Mouse (Mus musculus) frontal cortex, postnatal 36 days (tissue): ENCODE data around the gene Dhx57.
"Not testable (repeated sequence)": the region's sequence is repeated elsewhere in the genome, so short reads cannot be mapped to it uniquely, and the experiment has no call there.

Source experiments
- DNase-seq, 2 experiments: peaks; one replicate each; pipeline ENCODE4 v3.0.0; 2022; ENCODE audit warnings: low spot score in 2 of 2

Dhx57 gene

GRCm38 (mm10) chr17:80255208-80255607, 35.1 kb downstream of the Dhx57 start:
- DNase-seq: no peak

DNA sequence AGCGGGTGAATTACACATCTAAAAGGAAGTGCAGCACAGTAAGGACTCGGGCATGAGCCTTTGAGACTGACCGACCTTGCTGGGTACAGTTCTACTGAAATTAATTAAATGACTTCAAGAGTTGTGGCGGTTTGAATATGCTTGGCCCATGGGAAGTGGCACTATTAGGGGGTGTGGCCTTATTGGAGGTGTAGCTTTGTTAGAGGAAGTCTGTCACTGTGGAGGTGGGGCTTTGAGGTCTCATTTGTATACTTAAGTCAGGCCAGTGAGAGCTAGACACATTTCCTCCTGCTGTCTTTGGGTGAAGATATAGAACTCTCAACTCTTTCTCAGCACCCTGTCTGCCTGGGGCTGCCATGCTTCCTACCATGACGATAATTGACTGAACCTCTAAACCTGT, 35.9 kb downstream of the Dhx57 start:
- DNase-seq: no peak

DNA sequence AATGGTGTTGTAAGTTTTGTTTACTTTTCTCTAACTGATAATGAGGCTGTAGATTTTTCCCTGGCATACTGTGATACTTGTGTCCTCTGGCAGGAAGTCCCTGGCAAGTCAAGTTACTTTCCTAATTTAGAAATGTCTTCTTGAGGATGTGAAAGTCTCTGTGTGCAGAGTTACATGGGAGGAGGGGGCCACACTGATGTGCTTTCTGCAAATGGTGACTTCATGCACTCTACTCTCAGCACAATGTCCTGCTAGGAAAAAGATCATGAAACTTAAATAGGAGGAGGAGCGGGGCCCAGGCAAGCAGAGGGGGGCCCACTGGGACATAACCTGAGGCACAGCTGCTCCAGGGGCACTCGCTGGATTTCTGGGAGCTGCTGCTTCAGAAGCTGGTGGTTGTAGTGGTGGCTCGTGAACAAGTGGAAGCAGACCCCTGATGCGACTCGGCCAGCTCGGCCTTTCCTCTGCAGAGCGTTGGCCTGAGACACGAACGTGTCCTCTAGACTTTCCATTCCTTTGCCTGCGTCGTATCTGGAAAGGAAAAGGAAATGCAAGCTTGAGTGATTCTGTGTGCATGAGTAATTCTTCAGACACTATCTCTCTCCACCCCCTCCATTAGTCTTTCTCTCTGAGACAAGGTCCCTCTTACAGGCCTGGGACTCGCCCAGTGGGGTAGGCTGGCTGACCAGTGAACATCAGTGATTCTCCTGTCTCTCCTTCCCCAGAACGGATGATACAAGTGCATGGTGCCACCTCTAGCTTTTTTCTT, 37.3 kb downstream of the Dhx57 start:
- DNase-seq: no peak

- no peak for DNase-seq
Measured at GRCm38 (mm10) chr17:80243116-80243515, 47.2 kb downstream of the Dhx57 start.

- DNase-seq: no peak
Measured at GRCm38 (mm10) chr17:80241594-80241993, 48.7 kb downstream of the Dhx57 start.

DNA sequence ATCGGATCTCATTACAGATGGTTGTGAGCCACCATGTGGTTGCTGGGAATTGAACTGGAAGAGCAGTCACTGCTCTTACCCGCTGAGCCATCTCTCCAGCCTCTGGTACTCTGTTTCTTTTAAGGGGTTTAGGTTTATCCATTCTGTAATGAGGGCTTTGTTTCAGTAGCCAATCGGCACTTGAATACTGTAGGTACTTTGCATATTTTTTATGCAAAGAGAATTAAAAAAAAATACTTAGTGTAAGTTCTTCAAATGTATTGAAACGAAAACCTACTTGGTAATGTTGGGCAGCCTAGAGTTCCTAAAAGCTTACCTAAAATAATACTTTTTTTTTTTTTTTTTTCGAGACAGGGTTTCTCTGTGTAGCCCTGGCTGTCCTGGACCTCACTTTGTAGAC, 52.8 kb downstream of the Dhx57 start:
- DNase-seq: no peak

DNA sequence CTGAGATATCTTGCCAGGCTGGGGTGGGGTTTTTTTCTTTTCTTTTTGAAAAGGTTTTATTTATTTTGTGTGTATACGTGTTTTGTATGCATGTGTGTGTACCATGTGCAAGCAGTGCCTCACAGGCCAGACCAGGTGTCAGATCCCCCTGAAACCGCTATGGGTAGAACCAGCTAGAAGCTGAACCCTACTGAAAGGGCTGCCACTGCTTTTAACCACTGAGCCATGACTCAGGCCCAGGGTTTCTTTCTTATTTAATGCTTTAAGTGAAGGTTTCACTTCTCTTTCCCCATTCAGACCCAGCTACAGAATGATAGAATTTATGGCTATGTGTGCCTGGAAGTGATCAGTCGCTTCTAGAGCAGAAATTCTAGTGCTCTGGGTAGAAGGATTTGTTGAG, 53.5 kb downstream of the Dhx57 start:
- DNase-seq: no peak

GRCm38 (mm10) chr17:80235477-80235876, 54.8 kb downstream of the Dhx57 start:
- DNase-seq: peak in 1 of 2 experiments; percentile 26

DNA sequence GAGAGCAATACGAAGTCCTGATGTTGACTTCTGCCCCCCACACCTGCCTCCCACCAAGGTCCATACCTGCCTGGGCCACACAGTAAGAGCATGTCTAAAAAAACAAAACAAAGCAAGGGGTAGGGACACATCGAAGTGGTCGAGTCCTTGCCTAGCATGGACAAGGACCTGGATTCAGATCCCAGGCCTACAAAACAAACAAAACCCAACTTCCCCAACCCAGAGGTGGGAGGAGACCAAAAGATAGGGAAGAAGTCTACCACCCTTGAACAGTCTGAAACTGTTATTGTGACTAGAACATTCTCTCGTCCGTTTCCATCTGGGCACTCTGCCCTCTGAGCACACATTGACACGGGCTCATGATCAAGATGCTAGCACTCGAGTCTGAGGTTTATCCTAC, 55.9 kb downstream of the Dhx57 start:
- DNase-seq: no peak

DNA sequence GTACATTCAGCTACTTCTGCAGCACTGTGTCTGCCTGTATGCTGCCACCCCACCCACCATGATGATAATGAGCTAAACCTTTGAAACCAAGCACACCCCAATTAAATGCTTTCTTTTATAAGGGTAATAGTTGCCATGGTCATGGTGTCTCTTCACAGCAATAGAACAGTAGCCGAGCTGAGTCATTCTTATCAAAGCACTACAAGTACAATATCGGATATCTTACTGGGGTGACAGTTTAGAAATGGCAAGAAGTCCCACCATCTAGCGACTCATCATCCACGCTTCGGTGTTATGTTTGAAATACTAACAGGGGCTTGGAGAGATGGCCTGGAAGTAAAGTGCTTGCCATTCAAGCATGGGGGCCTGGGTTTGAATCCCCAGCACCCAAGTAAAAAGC, 56.4 kb downstream of the Dhx57 start:
- no peak for DNase-seq

GRCm38 (mm10) chr17:80229396-80229795, 60.9 kb downstream of the Dhx57 start:
- no peak for DNase-seq

DNA sequence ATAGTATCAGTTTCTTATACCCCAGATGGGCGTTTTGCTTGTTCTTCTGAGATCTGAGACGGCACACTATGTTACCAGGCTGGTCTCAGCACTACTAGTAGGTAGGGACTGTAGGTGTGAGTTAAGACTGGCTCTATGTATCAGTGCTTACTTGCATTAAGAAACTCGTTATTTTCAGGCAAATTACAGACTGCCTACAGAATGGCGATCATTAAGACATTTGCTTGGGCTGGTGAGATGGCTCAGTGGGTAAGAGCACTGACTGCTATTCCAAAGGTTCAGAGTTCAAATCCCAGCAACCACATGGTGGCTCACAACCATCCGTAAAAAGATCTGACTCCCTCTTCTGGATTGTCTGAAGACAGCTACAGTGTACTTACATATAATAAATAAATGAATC, 65.1 kb downstream of the Dhx57 start:
- DNase-seq: not testable (repeated sequence)

DNA sequence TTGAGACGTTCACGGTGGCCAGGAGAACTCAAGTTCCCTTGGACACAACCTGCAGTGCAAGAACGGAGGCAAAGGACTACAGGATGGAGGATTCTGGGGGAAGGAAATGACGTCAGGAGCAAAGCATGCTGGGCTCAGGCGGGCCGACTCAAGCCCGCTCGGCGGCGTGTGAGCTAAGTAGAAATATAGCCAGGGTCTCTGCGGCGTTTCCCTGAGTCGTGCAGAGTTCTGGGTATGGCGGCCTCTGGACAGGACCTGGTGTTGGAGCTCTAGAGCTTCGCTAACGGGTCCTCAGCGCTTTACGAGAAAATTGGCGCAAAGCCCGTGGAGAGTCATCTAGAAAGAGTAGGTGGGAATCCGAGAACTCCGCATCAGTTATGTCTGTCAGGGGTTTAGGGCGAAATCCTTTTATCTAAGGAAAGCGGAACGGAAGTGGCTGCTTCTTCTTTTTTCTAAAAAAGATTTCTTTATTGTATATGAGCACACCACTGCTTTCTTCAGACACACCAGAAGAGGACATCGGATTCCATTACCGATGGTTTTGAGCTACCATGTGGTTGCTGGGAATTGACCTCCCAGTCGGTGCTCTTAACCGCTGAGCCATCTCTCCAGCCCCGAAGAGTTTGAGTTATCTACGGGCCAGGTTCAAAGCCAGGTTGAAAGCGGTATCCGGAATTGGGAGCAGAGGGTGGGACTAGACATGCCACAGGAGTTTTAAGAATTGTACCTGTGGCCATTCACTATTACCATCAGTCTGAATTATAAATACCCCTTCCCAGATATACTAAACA, 65.8 kb downstream of the Dhx57 start, which contains the start of gene Gemin6:
Gene Gemin6 (plus strand): TSS at position 116 of the 791 bp plus-strand sequence.
- peak; percentile 89 to 93 for DNase-seq

DNA sequence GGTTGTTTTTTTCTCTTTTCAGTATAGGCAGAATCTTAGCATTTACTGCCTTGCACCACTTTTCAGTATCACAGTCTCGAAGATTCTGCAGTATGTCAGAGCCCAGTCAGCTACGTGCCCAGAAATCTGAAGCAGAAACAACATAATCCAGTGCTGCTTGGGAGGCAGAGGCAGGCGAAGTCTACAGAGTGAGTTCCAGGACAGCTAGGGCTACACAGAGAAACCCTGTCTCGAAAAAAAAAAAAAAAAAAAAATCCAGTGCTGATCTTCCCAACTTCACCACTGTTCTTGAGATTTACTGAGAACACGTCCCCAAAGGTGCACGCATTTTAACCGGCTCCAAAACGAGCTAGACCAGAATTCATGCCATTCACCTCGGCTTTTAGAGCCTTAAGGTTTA, 66.4 kb downstream of the Dhx57 start:
- DNase-seq: no peak

- no peak for DNase-seq
Measured at GRCm38 (mm10) chr17:80221890-80222628, 68.2 kb downstream of the Dhx57 start.

- DNase-seq: no peak
Measured at GRCm38 (mm10) chr17:80221202-80221601, 69.1 kb downstream of the Dhx57 start.

DNA sequence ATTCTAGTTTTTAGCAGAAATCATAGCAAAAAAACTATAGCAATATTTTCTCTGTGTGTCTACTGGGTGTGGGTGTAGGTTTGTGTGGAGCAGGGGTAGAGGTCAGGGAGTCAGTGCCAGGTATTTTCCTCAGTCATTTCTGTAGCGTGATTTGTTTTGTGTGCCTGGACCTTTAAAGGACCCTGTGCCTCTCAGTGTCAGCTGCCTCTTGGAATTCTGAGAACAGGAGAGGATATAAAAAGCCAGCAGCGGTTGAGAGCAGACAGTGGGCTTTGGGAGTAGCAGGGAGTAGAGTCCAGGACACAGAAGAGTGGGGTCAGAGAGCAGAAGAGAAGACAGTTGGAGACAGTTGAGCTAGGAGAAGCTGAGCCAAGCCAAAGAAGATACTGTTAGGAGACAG, 70.1 kb downstream of the Dhx57 start:
- no peak for DNase-seq

GRCm38 (mm10) chr17:80213998-80214397, 76.3 kb downstream of the Dhx57 start:
- not testable (repeated sequence) for DNase-seq

- peak; percentile 98 to 99 for DNase-seq
Measured at GRCm38 (mm10) chr17:80206671-80207581, 83.3 kb downstream of the Dhx57 start, which contains the start of the genes Srsf7 and Ttc39d. Srsf7 (minus strand) TSS chr17:80207307. Ttc39d (plus strand) TSS chr17:80207460.

DNA sequence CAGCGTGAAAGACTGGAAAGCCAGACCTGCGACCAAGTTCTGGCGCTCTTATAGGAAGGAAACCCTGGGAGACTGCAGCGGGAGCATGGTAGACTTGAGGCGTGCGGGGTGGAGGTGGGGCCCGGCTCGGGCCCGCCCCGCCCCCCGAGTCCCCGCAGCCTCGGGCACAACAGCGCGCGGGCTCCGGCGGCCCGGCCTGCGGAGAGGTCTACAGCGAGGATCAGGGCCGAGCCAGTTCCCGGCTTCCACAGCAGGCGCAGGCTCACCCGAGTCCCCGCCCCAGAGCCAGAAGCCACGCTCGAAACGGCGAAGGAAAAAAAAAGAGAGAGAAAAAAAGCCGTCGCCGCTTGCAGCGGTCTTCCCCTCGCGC, 84.0 kb downstream of the Dhx57 start:
- no peak for DNase-seq

DNA sequence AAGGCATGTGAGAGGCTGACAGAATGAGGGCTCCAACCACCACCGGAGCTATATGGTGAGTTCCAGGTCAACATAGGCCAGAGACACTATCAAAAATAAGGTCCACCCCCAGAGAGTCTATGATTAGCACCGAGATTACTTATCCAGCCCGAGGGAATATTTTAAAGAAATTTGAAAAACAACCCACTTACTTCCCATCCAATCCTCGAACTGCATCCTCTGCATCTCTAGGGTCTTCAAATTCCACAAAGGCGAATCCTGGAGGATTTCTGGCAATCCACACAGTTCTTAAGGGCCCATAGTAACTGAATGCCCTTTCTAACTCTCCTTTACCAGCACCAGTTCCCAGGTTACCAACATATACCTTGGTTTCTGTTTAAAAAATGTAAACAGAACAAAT, 84.6 kb downstream of the Dhx57 start:
- DNase-seq: no peak
